Mouse (Mus musculus) myocyte (in vitro differentiated cells): ENCODE data around the gene Efna1. TPM values are rescaled to one million over a fixed set of nuclear protein-coding genes. Genes with fewer than 3 reads are reported as not detected.

ENCODE experiments used
- H3K27me3 ChIP-seq: one replicate; pipeline ENCODE4 v1.6.1; 2011; ENCODE audit not compliant: control insufficient read depth, insufficient read depth, insufficient read length
- H3K36me3 ChIP-seq: one replicate; pipeline ENCODE4 v1.6.1; 2011; ENCODE audit not compliant: control insufficient read depth, insufficient read depth
- H3K4me2 ChIP-seq: one replicate; pipeline ENCODE4 v1.6.1; 2011; ENCODE audit warnings: low read depth, control low read depth
- H3K4me3 ChIP-seq: one replicate; pipeline ENCODE4 v1.5.1; 2011; ENCODE audit warnings: mild to moderate bottlenecking, control low read depth, moderate library complexity
- H3K79me2 ChIP-seq: one replicate; pipeline ENCODE4 v1.6.1; 2011; ENCODE audit not compliant: control insufficient read depth, insufficient read depth
- H3ac ChIP-seq: one replicate; pipeline ENCODE4 v1.6.1; 2011; ENCODE audit not compliant: control insufficient read depth, insufficient read length
- CEBPB ChIP-seq: IDR thresholded peaks from 2 replicates; pipeline ENCODE4 v1.6.1; 2011; ENCODE audit warnings: mild to moderate bottlenecking, moderate library complexity; ENCODE audit not compliant: poor library complexity, insufficient read depth, severe bottlenecking
- E2F4 ChIP-seq: IDR thresholded peaks from one replicate; pipeline ENCODE4 v1.6.1; 2011; ENCODE audit warnings: mild to moderate bottlenecking, control low read depth, moderate library complexity; ENCODE audit not compliant: insufficient read depth
- MAX ChIP-seq: IDR thresholded peaks from one replicate; pipeline ENCODE4 v1.6.1; 2011; ENCODE audit warnings: low read depth, mild to moderate bottlenecking, control low read depth
- MYOD1 ChIP-seq, 3 experiments: IDR thresholded peaks; one replicate each; pipeline ENCODE4 v1.6.1; 2011; ENCODE audit warnings: control low read depth in 2 of 3, low read depth in 2 of 3, mild to moderate bottlenecking in 2 of 3, moderate library complexity in 1 of 3; ENCODE audit not compliant: insufficient read length in 2 of 3, control insufficient read depth in 1 of 3
- MYOG ChIP-seq, 3 experiments: IDR thresholded peaks; one replicate each; pipeline ENCODE4 v1.6.1; 2011; ENCODE audit warnings: control low read depth in 2 of 3, low read depth in 2 of 3, mild to moderate bottlenecking in 2 of 3; ENCODE audit not compliant: insufficient read length in 2 of 3, control insufficient read depth in 1 of 3, insufficient read depth in 1 of 3
- POLR2A ChIP-seq: IDR thresholded peaks from one replicate; pipeline ENCODE4 v1.6.1; 2011; ENCODE audit warnings: low read depth, mild to moderate bottlenecking, control low read depth, moderate library complexity; ENCODE audit not compliant: insufficient read length
- POLR2AphosphoS2 ChIP-seq: IDR thresholded peaks from one replicate; pipeline ENCODE4 v1.6.1; 2011; ENCODE audit warnings: low read depth, control low read depth; ENCODE audit not compliant: insufficient read length
- REST ChIP-seq: IDR thresholded peaks from one replicate; pipeline ENCODE4 v1.6.1; 2011; ENCODE audit warnings: mild to moderate bottlenecking, control low read depth, moderate library complexity; ENCODE audit not compliant: insufficient read depth, insufficient read length
- SRF ChIP-seq: IDR thresholded peaks from one replicate; pipeline ENCODE4 v1.6.1; 2011; ENCODE audit warnings: low read depth; ENCODE audit not compliant: control insufficient read depth, insufficient read length
- TCF12 ChIP-seq: IDR thresholded peaks from one replicate; pipeline ENCODE4 v1.6.1; 2011; ENCODE audit warnings: mild to moderate bottlenecking, control low read depth; ENCODE audit not compliant: poor library complexity, insufficient read depth, severe bottlenecking
- TCF3 ChIP-seq: IDR thresholded peaks from one replicate; pipeline ENCODE4 v1.6.1; 2011; ENCODE audit warnings: low read depth, control low read depth; ENCODE audit not compliant: insufficient read length
- USF1 ChIP-seq: IDR thresholded peaks from one replicate; pipeline ENCODE4 v1.6.1; 2011; ENCODE audit warnings: low read depth, mild to moderate bottlenecking, control low read depth, moderate library complexity
- polyA plus RNA-seq: library from polyadenylated mRNA; unstranded; fragments of >200 nt; fragmentation: generic; extraction: Trizol; gene quantifications from one replicate; pipeline ENCODE4 v1.2.1, GENCODE M21; 2012; ENCODE audit warnings: missing spikeins

The Efna1 gene
- polyA plus RNA-seq: 8.2 TPM

DNA sequence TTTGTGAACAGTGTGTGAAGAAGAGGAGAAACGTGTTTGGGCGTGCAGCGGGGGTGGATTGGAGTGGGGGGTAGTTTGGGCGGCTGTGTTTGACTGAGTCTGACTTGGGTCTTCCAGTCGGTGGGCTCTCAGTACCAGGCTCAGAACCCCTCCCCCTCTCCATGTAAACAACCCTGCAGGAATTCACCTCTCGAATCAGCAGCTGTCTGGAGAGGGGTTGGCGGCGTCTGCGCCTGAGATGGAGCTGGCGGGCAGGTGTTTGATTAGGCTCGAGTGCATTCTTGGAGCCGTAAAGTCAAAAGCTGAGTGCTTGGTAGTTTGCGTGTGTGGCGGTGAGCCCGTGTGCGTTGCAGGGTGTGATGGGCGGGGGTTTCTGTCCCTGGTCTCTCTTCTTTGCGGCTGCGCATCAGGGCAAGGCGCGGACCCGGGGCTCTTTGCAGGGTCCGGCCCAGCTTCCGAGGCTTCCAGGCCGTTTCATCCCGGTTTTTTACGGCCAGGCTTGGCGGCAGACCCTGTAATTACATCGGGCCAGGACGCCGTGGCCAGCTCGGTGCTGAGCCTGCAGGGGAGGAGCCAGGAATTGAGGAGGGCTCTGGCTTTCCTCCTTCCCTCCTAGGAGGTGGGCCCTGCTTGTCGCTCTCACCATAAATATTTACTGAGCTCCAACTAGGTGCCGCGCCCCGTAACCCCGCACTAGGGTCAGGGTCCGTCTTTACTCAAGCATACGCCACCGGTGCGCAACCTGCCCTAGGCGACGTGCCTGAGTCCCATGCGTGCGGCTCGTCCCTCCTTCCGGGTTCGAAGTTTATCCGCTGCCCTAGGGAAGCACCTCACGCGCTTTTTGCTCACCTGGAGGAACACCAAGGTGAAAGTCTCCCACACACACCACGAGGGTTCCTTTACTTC lies at the start of gene Efna1:
Gene Efna1, minus strand, starts transcription at position 537 of the 906 bp plus-strand sequence.
- peak within 1 kb of the TSS; percentile 59 for H3K4me3 ChIP-seq
- H3K4me2 ChIP-seq: peak within 1 kb of the TSS; percentile 83
- H3K79me2 ChIP-seq: no peaks in the 10 kb centered on the region
- peak in 1 of 3 experiments; percentile 3 for TF ChIP-seq MYOG (IDR thresholded peaks at IDR 0.05; ENCODE audit: control insufficient read depth in 1 of 3, insufficient read depth in 1 of 3, insufficient read length in 2 of 3, low read depth in 2 of 3)
- TF ChIP-seq SRF: no peak
- H3K27me3 ChIP-seq: peaks cover 5% of the 10 kb centered on the region
- no peaks in the 10 kb centered on the region for H3K36me3 ChIP-seq
- no peak within 1 kb of the TSS for H3ac ChIP-seq

GRCm38 (mm10) chr3:89330346-89330745 lies 49.4 kb upstream of the Efna1 start:
- no peak for TF ChIP-seq TCF12
- TF ChIP-seq MAX: no peak
- no peak for TF ChIP-seq POLR2AphosphoS2
- TF ChIP-seq E2F4: no peak
- TF ChIP-seq USF1: no peak
- no peak for TF ChIP-seq CEBPB
- no peak for TF ChIP-seq MYOD1 (IDR thresholded peaks at IDR 0.05; ENCODE audit: control insufficient read depth in 1 of 3, insufficient read length in 2 of 3, low read depth in 2 of 3)
- TF ChIP-seq REST: no peak
- TF ChIP-seq SRF: no peak
- no peak for TF ChIP-seq POLR2A
- TF ChIP-seq MYOG (IDR thresholded peaks at IDR 0.05; ENCODE audit: control insufficient read depth in 1 of 3, insufficient read depth in 1 of 3, insufficient read length in 2 of 3, low read depth in 2 of 3): no peak
- no peak for TF ChIP-seq TCF3
- Histone ChIP-seq H3ac (no peak overlapping the region), H3K4me3 (no peak overlapping the region), H3K36me3 (no peaks in the 10 kb centered on the region), H3K79me2 (no peaks in the 10 kb centered on the region), H3K27me3 (no peaks in the 10 kb centered on the region), H3K4me2 (no peak overlapping the region)

DNA sequence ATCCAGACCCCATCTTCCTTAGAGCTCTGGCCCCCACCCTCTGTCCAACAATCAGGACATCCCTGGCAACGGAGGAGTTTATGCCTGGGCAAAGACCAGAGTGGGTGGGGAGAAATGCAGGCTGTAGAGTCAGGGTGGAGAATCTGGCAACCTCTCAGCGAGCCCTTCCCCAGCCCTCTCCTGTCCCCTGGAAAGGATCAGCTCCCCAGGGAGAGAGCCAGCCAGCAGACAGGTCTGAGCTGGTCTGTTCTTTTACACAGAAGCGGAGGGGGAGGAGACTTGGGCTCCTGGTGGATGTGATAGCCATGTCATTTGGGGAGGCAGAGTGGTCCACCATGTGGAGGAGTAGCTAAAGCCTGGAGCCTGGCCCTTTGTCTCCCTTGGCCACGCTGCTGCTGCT lies 47.7 kb upstream of the Efna1 start:
- Histone ChIP-seq H3K4me2 (no peak overlapping the region), H3K79me2 (no peaks in the 10 kb centered on the region), H3K36me3 (no peaks in the 10 kb centered on the region), H3ac (no peak overlapping the region), H3K27me3 (no peaks in the 10 kb centered on the region), H3K4me3 (no peak overlapping the region)
- TF ChIP-seq POLR2AphosphoS2 (no peak), TCF3 (no peak), MAX (no peak), E2F4 (no peak), CEBPB (no peak), TCF12 (no peak), MYOG (IDR thresholded peaks at IDR 0.05; ENCODE audit: control insufficient read depth in 1 of 3, insufficient read depth in 1 of 3, insufficient read length in 2 of 3, low read depth in 2 of 3) (no peak), POLR2A (no peak), REST (no peak), MYOD1 (IDR thresholded peaks at IDR 0.05; ENCODE audit: control insufficient read depth in 1 of 3, insufficient read length in 2 of 3, low read depth in 2 of 3) (no peak)

- Histone ChIP-seq H3K79me2 (no peaks in the 10 kb centered on the region), H3K4me2 (no peak overlapping the region), H3K4me3 (no peak overlapping the region), H3K27me3 (peaks cover 8% of the 10 kb centered on the region), H3ac (no peak overlapping the region), H3K36me3 (no peaks in the 10 kb centered on the region)
- no peak for TF ChIP-seq TCF3
- TF ChIP-seq TCF12: no peak
- no peak for TF ChIP-seq POLR2AphosphoS2
- TF ChIP-seq MAX: no peak
- TF ChIP-seq REST: no peak
- TF ChIP-seq MYOG (IDR thresholded peaks at IDR 0.05; ENCODE audit: control insufficient read depth in 1 of 3, insufficient read depth in 1 of 3, insufficient read length in 2 of 3, low read depth in 2 of 3): no peak
- no peak for TF ChIP-seq CEBPB
- no peak for TF ChIP-seq POLR2A
- TF ChIP-seq E2F4: no peak
- TF ChIP-seq MYOD1 (IDR thresholded peaks at IDR 0.05; ENCODE audit: control insufficient read depth in 1 of 3, insufficient read length in 2 of 3, low read depth in 2 of 3): no peak
- no peak for TF ChIP-seq USF1
- TF ChIP-seq SRF: no peak
Measured at GRCm38 (mm10) chr3:89327371-89327870, 46.5 kb upstream of the Efna1 start.
